Mouse (Mus musculus) ES-E14 (cell line): ENCODE measurements at regions not wholly inside any gene's neighbourhood (a gene's known extent, or its start where the extent isn't known, plus 50 kb on each side); places are given as distances from the start of the nearest gene placed in this dataset.

Source experiments
- DNase-seq: peaks from one replicate; pipeline ENCODE4 v3.0.0-alpha.2; 2013; ENCODE audit warnings: low read depth, low spot score
- H3K27ac ChIP-seq: 2 replicates; pipeline ENCODE4 v1.5.1; 2012; ENCODE audit warnings: low read depth, mild to moderate bottlenecking, low read length, moderate library complexity, mixed read lengths; ENCODE audit not compliant: poor library complexity, insufficient read depth, severe bottlenecking
- H3K36me3 ChIP-seq: 2 replicates; pipeline ENCODE4 v1.6.1; 2012; ENCODE audit warnings: mild to moderate bottlenecking, low read length, moderate library complexity, mixed read lengths; ENCODE audit not compliant: control insufficient read depth, poor library complexity, insufficient read depth, severe bottlenecking
- H3K4me1 ChIP-seq, 2 experiments: fragments of 150-350 bp in 1 of 2; sonication (generic) in 1 of 2; 2 replicates each; pipeline ENCODE4 v1.6.1; 2012; ENCODE audit warnings: low read length in 2 of 2, mild to moderate bottlenecking in 1 of 2, mixed read lengths in 1 of 2; ENCODE audit not compliant: control insufficient read depth in 2 of 2, insufficient read depth in 2 of 2, poor library complexity in 1 of 2
- H3K4me3 ChIP-seq, 2 experiments: fragments of 150-350 bp in 1 of 2; sonication (generic) in 1 of 2; 2 replicates each; pipeline ENCODE4 v1.5.1; 2012; ENCODE audit warnings: low read length in 2 of 2, low read depth in 1 of 2, mild to moderate bottlenecking in 1 of 2, mixed read lengths in 1 of 2; ENCODE audit not compliant: insufficient read depth in 1 of 2, poor library complexity in 1 of 2, severe bottlenecking in 1 of 2
- H3K9ac ChIP-seq: 2 replicates; pipeline ENCODE4 v1.6.1; 2012; ENCODE audit warnings: low read depth, mild to moderate bottlenecking, low read length, mixed read lengths; ENCODE audit not compliant: poor library complexity, insufficient read depth, severe bottlenecking
- H3K9me3 ChIP-seq: fragments of 150-350 bp; sonication (generic); 2 replicates; pipeline ENCODE4 v1.6.1; 2012; ENCODE audit warnings: low read depth, mild to moderate bottlenecking, low read length; ENCODE audit not compliant: control insufficient read depth, insufficient read depth
- CHD2 ChIP-seq: IDR thresholded peaks from 2 replicates; pipeline ENCODE4 v1.6.1; 2014; ENCODE audit warnings: mild to moderate bottlenecking, low read depth, low read length, inconsistent platforms
- HCFC1 ChIP-seq: IDR thresholded peaks from 2 replicates; pipeline ENCODE4 v1.6.1; 2012; ENCODE audit warnings: low read length, inconsistent platforms, borderline replicate concordance; ENCODE audit not compliant: insufficient read depth
- MAFK ChIP-seq: IDR thresholded peaks from 2 replicates; pipeline ENCODE4 v1.6.1; 2014; ENCODE audit warnings: mild to moderate bottlenecking, low read depth, low read length, inconsistent platforms; ENCODE audit not compliant: insufficient read depth
- ZC3H11A ChIP-seq: IDR thresholded peaks from 2 replicates; pipeline ENCODE4 v1.6.1; 2012; ENCODE audit warnings: low read depth, mild to moderate bottlenecking, inconsistent platforms, low read length, borderline replicate concordance
- ZNF384 ChIP-seq: IDR thresholded peaks from 2 replicates; pipeline ENCODE4 v1.6.1; 2012; ENCODE audit warnings: low read depth, low read length, inconsistent platforms
- in situ Hi-C, 2 experiments: fragments of 600-800 bp; cut with MboI; formaldehyde crosslinking; loops; one replicate each; pipeline ENCODE4 v1.15.1; 2025; ENCODE audit warnings: low sequenced_read_pairs in 2 of 2, inconsistent platforms in 1 of 2; ENCODE audit not compliant: unreplicated experiment in 2 of 2

GRCm38 (mm10) chr10:37409749-37410148, 271.0 kb upstream of the Marcks start:
- Histone ChIP-seq H3K4me1 (no peaks in the 10 kb centered on the region), H3K4me3 (no peak overlapping the region), H3K27ac (no peak overlapping the region), H3K9ac (no peak overlapping the region), H3K9me3 (no peaks in the 10 kb centered on the region), H3K36me3 (no peaks in the 10 kb centered on the region)
- no peak for TF ChIP-seq ZC3H11A
- no peak for TF ChIP-seq MAFK
- no peak for TF ChIP-seq HCFC1
- no peak for TF ChIP-seq CHD2
- TF ChIP-seq ZNF384, result no peak
- no peak for DNase-seq
- in situ Hi-C loops, result no loop called here

DNA sequence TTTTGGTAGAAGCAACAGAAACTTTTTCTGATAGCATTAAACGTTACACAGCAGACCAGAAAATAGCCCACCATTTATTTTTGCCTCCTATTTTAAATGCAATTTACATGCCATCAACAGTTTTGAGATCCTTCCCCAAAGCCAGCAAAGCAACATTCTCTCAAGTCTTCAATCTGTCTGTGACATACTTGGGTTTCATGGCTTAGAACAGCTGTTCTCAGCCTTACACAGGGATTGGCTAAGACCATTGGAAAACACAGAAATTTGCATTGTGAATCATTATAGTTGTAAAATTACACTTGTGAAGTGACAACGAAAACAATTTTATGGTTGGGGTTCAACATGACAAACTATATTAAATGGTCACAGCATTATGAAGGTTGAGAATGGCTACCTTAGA, 268.8 kb upstream of the Marcks start:
- H3K27ac ChIP-seq, result no peak overlapping the region

DNA sequence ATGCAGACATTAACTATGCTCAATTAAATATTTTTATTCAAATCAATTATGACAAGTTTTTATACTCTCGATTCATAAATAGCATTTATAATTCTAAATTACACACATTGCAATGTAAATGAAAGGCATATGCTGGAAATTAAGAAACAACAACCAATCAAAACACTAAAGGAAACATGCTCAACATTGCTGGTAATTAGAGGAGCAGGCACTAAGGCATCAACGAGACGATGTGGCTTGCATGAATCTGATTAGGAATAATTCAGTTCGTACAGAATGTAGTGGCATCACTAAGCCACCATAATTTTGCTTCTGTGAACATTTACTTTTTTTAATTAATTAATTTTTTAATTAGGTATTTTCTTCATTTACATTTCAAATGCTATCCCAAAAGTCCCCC, 266.2 kb upstream of the Marcks start:
- Histone ChIP-seq H3K9ac (no peak overlapping the region), H3K27ac (no peak overlapping the region), H3K36me3 (no peaks in the 10 kb centered on the region), H3K9me3 (no peaks in the 10 kb centered on the region), H3K4me1 (no peaks in the 10 kb centered on the region), H3K4me3 (no peak overlapping the region)
- TF ChIP-seq MAFK, result no peak
- TF ChIP-seq HCFC1, result no peak
- in situ Hi-C loops, result no loop called here
- no peak for DNase-seq

More for the DNA sequence above, 268.8 kb upstream of the Marcks start:
- DNase-seq, result no peak
- Histone ChIP-seq H3K9ac (no peak overlapping the region), H3K4me3 (no peak overlapping the region), H3K4me1 (no peaks in the 10 kb centered on the region), H3K36me3 (no peaks in the 10 kb centered on the region), H3K9me3 (no peaks in the 10 kb centered on the region)
- TF ChIP-seq ZNF384, result no peak
- TF ChIP-seq CHD2, result no peak
- TF ChIP-seq HCFC1, result no peak
- no peak for TF ChIP-seq MAFK
- no peak for TF ChIP-seq ZC3H11A
- in situ Hi-C loops, result no loop called here

GRCm38 (mm10) chr10:37404407-37404806, 265.7 kb upstream of the Marcks start:
- Histone ChIP-seq H3K36me3 (no peaks in the 10 kb centered on the region), H3K9ac (no peak overlapping the region), H3K9me3 (no peaks in the 10 kb centered on the region), H3K27ac (no peak overlapping the region), H3K4me3 (no peak overlapping the region), H3K4me1 (no peaks in the 10 kb centered on the region)
- DNase-seq, result no peak
- TF ChIP-seq MAFK (no peak), HCFC1 (no peak), ZC3H11A (no peak), CHD2 (no peak), ZNF384 (no peak)
- in situ Hi-C loops, result no loop called here

- no peak for DNase-seq
- H3K4me3 ChIP-seq, result no peak overlapping the region
- peaks cover 0 to 4% of the 10 kb centered on the region in 2 experiments; a peak in 1 of 4 replicates for H3K4me1 ChIP-seq
- no peak overlapping the region for H3K27ac ChIP-seq
- H3K9ac ChIP-seq, result no peak overlapping the region
- H3K9me3 ChIP-seq, result no peaks in the 10 kb centered on the region
- in situ Hi-C loops, result no loop called here
- TF ChIP-seq ZNF384, result no peak
- TF ChIP-seq HCFC1, result no peak
- no peak for TF ChIP-seq ZC3H11A
- TF ChIP-seq MAFK, result no peak
- no peak for TF ChIP-seq CHD2
- H3K36me3 ChIP-seq, result no peaks in the 10 kb centered on the region
These were observed 263.7 kb upstream of the Marcks start for GRCm38 (mm10) chr10:37402376-37402775.
